Mouse (Mus musculus) heart, adult 11 months (tissue): ENCODE measurements around the gene Dpyd.

ENCODE experiments used
- DNase-seq: peaks from one replicate; pipeline ENCODE4 v3.0.0; 2022

Dpyd gene

DNA sequence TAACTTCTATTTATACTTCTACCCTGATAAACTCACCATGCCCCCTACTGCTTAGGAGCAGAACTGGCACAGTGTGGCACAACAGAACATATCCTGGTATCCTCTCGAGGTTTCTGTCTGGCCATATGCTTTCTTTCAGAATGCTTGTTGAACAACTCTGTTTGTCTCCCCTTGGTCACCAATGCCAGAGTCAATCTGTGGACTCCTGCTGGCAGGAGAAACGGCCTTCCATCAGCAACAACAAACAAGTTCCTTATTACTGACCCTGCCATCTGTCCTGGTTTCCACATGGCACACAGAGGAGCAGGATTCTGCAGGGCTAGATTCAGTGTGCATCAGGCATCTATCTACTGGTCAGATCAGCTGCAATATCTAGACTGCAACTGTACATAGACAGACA lies 807.0 kb downstream of the Dpyd start:
- no peak for DNase-seq

DNA sequence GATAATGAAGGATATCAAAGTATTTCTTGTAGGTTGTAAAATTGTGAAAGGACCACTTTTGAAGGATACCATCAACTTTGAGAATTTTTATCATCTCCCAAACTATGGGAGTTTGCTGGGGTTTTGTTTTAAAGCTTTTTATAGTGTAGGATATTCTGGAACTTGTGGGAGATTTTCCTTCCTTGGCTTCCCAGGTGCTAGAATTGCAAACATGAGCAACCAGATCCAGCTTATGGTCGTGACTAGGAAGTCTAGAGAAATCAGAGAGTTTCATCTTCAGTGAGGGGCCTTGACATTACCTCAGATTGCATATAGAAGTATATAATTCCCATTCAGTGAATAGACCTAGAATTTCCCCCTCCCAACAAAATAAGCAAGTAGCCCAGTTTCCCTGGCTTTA lies 819.2 kb downstream of the Dpyd start:
- no peak for DNase-seq

GRCm38 (mm10) chr3:119382395-119382794 lies 820.5 kb downstream of the Dpyd start:
- no peak for DNase-seq

GRCm38 (mm10) chr3:119387332-119388105 lies 825.6 kb downstream of the Dpyd start:
- DNase-seq: no peak

- DNase-seq: no peak
Observed at GRCm38 (mm10) chr3:119397205-119397604, 835.3 kb downstream of the Dpyd start.

DNA sequence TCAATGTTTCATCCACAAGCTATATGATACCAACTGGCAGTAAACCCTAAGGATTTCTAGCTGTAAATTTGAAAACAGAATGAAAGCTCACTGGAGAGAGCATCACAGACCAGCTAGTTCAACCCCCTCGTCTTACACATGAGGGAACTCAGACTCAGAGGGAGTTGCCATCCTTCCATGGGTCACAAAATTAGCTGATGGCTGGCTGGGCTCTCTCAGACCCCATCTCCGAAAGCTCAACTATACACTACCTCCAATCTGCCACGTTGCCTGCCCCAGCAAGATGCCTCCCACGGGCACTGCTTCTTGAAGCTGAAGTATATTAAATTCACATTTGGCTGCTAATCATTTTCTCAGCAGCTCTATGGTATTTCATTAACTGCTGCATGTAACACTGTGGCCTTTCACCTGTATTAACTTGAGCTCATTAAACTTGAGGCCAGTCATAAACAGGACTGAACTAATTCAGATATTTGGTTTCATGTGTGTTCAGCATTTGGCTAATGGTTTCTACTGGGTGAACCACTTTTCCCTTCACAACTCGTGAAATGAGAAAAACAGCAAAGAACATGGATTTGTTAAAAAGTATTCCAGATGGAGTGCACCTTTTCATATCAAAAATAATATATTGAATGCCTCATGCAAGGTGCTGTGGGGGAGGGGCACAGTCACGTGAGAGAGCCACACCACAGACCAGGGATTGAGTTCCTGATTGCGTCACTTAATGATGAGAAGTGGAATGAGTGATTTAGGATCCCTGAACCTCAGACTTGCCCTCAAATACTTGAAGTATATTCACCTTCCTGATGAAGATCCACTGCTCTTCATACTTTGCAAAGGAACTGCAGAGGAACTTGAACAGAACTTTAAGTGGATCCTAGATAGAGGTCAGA lies 841.2 kb downstream of the Dpyd start:
- DNase-seq: no peak

DNA sequence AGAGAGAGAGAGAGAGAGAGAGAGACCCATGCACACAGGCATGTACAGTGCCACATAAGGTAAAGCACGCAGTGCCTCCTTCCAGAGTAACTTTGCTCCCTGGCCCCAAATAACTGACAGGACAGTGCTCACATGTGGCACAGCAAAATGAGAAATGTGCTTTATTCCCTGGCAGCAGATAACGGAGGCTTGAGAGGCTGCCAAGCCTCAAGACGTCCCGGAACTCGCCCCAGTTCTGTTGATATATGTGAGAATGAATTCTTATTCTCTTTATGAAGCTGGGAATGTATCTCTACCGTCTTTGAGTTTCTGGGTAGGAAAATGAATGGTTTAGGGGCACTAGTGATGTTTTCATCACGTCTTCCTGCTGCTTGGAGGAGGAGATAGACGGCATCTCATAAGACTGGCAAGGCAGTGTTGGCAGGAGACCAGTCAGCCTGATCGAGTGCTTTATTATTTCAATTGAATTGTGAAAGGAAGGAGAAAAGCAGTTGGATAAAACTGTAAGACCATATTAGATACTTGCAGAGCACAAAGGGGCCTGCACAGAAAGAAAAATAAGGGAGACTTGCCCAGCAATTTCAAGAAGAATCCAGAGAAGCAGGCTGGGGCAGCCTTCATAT lies 857.3 kb downstream of the Dpyd start:
- DNase-seq: peak; percentile 78

- no peak for DNase-seq
Observed at GRCm38 (mm10) chr3:119419745-119420144, 857.8 kb downstream of the Dpyd start.

GRCm38 (mm10) chr3:119431339-119431738 lies 869.4 kb downstream of the Dpyd start:
- DNase-seq: peak; percentile 81

DNA sequence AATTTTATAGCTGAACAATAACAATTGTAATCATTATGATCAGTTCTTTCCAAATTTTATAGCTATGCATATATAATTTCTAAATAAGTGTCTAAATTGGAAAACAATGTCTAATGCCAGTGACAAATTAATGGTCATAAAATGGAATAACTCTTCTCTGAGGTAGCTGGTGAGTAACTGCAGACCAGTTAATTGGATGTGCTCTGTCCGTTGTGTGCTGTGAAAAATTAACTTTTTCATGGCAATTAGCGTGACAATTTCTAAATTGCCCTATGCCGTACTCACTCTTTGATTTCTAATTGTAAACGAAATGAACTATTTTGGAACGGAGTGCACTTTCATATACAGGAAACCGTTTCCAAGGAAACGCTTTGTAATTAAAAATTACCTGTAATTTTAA lies 869.8 kb downstream of the Dpyd start:
- DNase-seq: no peak

GRCm38 (mm10) chr3:119447559-119447958 lies 885.6 kb downstream of the Dpyd start:
- no peak for DNase-seq

DNA sequence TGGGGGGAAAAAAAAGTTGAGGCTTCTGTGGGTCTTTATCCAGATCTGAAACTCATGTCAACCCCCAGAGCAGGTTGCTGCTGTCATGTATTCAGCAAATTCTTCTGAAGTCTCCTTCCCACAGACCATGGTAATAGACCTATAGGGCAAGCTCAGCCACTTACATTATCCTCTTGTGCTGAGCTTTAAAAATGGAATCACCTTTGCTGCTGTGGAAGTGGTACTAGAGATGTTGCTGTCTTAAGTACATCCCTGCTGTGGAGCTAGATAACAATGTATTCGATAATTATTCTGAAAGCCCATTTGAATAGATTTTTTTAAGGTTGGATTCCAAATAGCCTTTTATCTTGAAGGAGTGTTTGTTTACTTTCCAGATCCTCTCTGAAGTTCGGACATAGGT lies 902.1 kb downstream of the Dpyd start:
- DNase-seq: no peak

DNA sequence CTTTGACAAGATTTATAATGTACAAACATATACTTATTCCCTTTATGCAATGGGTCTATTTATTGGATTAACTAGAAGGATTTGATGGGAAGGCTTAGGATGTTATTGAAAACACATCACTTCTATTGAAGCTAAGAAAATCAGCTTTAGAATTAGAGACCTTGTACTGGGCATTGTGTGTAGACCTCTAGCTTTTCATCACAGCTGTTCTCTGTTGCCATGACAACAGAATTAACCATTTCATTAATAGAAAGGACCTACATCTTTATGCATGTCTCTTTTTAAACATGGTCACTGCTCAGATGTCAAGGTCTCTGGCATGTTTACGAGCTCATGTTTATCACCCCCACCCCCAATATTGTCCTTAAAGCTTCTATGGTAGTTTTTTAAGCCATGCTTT lies 902.5 kb downstream of the Dpyd start:
- DNase-seq: no peak

- DNase-seq: no peak
Observed at GRCm38 (mm10) chr3:119467723-119468122, 905.8 kb downstream of the Dpyd start.
